Mouse (Mus musculus) G1E-ER4 (cell line): ENCODE results near the gene Ubxn10. TPM values are rescaled to one million over a fixed set of nuclear protein-coding genes. Genes with fewer than 3 reads are reported as not detected.

Source experiments
- GATA1 ChIP-seq: IDR thresholded peaks from one replicate; pipeline ENCODE4 v1.8.0; 2012; ENCODE audit warnings: low read length, inconsistent platforms
- polyA plus RNA-seq: library from polyadenylated mRNA; stranded (reverse); fragments of >175 nt; gene quantifications from 2 replicates; pipeline ENCODE4 v1.2.3, GENCODE M21; 2012

The Ubxn10 gene
- not detected in 2 replicates for polyA plus RNA-seq

GRCm38 (mm10) chr4:138737031-138737430 lies at the start of gene Ubxn10:
Gene Ubxn10 (minus strand): TSS chr4:138737167.
- no peak for TF ChIP-seq GATA1

GRCm38 (mm10) chr4:138786141-138786540 lies 49.2 kb upstream of the Ubxn10 start:
- no peak for TF ChIP-seq GATA1

GRCm38 (mm10) chr4:138785721-138786120 lies 48.8 kb upstream of the Ubxn10 start:
- TF ChIP-seq GATA1 = no peak

GRCm38 (mm10) chr4:138782098-138782497 lies 45.1 kb upstream of the Ubxn10 start:
- TF ChIP-seq GATA1 = no peak

- no peak for TF ChIP-seq GATA1
These were observed 43.3 kb upstream of the Ubxn10 start for GRCm38 (mm10) chr4:138780300-138780699.

GRCm38 (mm10) chr4:138777417-138778407 lies 40.7 kb upstream of the Ubxn10 start:
- no peak for TF ChIP-seq GATA1

GRCm38 (mm10) chr4:138775435-138775834 lies 38.5 kb upstream of the Ubxn10 start, which contains the start of gene Pla2g2d:
Gene Pla2g2d (plus strand): TSS chr4:138775735.
- no peak for TF ChIP-seq GATA1

- no peak for TF ChIP-seq GATA1
These were observed 35.4 kb upstream of the Ubxn10 start for GRCm38 (mm10) chr4:138772386-138772785.

- no peak for TF ChIP-seq GATA1
These were observed 35.0 kb upstream of the Ubxn10 start for GRCm38 (mm10) chr4:138771970-138772369.

- no peak for TF ChIP-seq GATA1
These were observed 25.3 kb upstream of the Ubxn10 start for GRCm38 (mm10) chr4:138762266-138762665.

GRCm38 (mm10) chr4:138757416-138757815 lies 20.4 kb upstream of the Ubxn10 start, which contains the start of gene Pla2g2f:
Gene Pla2g2f (minus strand): TSS chr4:138757626.
- TF ChIP-seq GATA1 = no peak

GRCm38 (mm10) chr4:138755983-138756382 lies 19.0 kb upstream of the Ubxn10 start:
- no peak for TF ChIP-seq GATA1

GRCm38 (mm10) chr4:138755439-138755838 lies 18.5 kb upstream of the Ubxn10 start:
- no peak for TF ChIP-seq GATA1

GRCm38 (mm10) chr4:138754432-138754831 lies 17.5 kb upstream of the Ubxn10 start:
- TF ChIP-seq GATA1 = no peak

GRCm38 (mm10) chr4:138753608-138754007 lies 16.6 kb upstream of the Ubxn10 start:
- no peak for TF ChIP-seq GATA1

GRCm38 (mm10) chr4:138752603-138753002 lies 15.6 kb upstream of the Ubxn10 start:
- TF ChIP-seq GATA1 = no peak
